Mouse (Mus musculus) right cerebral cortex, adult 18-20 months (tissue): Measurements from ENCODE around the gene 1700113H08Rik.
A peak's percentile ranks its signal among the peaks of the same experiment; 100 is the strongest.

Experiments used
- DNase-seq: peaks from one replicate; pipeline ENCODE4 v3.0.0; 2022; ENCODE audit warnings: mixed read lengths

Gene 1700113H08Rik

GRCm38 (mm10) chr10:87084236-87084635, 26.4 kb downstream of the 1700113H08Rik start:
- DNase-seq = peak; percentile 86

- no peak for DNase-seq
Measured at GRCm38 (mm10) chr10:87087646-87088045, 29.8 kb downstream of the 1700113H08Rik start.

DNA sequence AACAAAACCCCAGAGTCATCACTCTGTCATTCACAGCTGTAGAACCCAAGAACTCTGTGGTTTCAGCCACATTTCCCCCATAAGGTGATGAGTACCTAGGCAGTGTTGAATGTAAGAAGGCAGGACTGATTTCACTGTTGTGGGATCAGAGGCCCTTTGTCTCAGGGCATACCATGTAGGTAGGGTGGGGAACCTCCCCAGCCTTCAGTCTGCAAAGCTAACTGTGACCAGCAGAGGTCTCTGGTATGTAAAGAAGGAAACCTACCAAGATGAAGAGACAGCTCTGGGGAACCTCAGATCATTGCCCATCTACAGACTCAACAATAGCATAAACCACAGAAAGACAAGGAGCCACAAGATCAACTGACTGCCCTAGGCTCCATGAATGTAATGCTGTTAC, 36.4 kb downstream of the 1700113H08Rik start:
- DNase-seq = peak; percentile 28

DNA sequence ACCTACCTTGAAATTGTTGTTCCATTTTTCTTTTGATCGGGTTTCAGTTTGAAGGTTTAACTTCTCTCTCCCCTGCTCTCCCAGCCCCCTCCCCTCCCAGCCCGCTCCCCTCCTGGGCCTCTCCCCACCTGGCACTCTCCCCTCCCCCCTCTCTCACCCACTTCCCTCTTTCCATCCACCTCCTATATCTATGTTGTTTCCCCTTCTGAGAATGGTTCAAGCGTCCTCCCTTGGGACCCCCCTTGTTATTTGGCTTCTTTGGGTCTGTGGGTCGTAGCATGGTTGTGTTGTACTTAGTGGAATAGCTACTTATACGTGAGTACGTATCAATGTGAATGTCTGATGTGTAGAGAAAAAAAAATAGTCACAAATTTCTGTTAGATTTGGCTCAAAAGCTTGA, 40.9 kb downstream of the 1700113H08Rik start:
- DNase-seq = no peak

DNA sequence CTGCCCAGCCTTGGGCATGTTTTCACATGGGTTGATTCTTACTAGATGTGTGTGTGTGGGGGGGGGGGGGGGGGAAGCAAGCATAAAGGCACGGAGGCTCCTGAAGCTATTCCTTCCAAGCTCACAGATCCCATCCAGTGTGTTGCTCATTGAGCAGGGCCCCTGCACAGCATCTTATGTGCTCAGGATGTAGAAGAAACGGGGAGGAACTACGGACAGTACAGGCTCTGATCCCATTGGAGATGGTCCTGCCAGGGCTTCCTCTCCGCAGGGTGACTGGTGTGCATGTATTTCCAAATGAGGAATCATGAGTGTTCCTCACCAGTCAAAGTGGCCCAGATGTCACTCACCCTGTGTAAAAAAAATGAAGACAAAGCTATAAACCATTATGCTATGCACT, 42.8 kb downstream of the 1700113H08Rik start:
- no peak for DNase-seq

DNA sequence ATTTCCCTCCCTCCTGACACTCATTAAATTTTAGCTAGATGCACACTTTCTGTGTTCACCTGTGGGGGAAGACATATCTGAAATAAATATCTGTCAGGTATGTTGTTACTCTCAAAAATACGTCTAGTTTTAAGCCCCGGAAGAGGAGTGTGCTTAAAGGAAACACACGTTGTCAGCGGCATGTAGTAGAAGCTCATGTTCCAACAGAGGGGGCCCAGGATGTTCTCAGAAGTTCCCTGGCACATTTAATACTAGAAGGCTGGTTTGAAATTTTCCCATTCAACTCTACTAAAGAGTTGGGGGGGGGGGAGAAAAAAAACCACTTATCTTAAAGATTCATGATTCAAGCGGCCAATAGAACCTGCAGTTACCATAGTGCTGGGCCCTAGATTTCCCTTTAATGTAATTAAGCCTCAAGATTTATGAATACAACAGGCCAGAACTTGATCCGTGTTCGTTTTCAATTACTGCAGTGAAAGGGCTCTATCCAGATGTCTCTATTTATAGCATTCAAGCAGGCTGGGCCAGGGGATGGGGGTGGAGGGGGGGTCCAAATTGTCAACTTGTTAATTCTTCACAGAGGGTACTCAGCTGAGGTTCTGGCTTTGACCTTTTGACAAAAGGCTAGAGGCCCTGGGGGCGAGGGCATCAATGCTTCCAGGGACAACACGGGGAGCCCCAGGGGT, 43.6 kb downstream of the 1700113H08Rik start:
- DNase-seq = no peak

GRCm38 (mm10) chr10:87101951-87102320, 44.1 kb downstream of the 1700113H08Rik start:
- DNase-seq = no peak

GRCm38 (mm10) chr10:87102455-87102854, 44.6 kb downstream of the 1700113H08Rik start:
- DNase-seq = no peak

GRCm38 (mm10) chr10:87103286-87103685, 45.4 kb downstream of the 1700113H08Rik start:
- no peak for DNase-seq

DNA sequence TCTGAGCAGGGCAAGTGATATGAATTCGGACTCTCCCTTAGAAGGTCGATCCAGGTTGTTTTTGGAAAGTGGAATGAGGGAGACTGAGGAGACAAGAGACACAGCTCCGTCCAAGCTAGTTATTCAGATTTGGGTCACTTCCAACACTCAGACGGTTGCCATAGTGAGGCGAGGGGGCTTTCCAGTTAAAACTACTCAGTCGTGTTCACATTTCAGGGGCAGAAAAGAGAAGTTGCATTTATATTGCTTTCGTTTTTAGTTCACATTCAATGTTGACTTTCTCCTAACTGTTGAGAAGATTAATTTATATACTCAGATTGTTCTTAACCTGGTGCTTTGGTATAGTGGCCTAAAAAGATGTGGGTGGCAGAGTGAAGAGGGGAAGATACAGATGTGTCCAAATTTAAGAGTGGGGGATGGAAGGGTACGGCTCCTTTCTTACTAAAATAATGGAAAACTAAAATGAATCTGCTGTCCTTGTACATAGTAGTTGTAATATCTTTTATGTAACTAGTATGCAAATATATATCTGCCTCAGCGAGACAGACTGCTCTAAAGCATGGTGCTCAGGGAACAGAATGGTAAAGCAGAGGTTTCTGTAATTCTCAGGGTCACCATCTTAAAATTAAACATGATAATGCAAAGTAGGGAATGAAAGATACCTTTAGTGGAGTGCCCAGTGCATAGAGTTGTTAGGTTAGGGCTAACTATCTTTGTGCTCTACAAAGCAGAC, 49.9 kb downstream of the 1700113H08Rik start:
- DNase-seq = no peak

DNA sequence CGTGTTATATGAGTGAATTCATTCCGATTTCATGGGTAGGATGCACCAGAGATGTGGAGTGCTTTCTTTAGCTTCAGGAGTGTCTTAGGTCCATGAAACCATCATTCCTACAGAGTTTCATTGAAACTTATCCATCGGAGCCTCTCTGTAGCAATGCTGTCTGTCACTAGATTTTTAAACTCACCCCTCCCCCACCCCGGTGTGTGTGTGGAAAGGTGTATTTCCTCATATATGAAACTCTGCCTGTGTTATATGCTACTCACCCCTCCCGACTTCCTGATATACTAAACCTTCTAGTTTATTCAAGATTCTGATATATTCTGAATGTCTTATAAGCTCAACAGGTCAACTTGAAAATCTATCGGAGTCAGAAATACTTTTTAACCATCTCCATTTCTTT, 50.5 kb downstream of the 1700113H08Rik start:
- DNase-seq = no peak

GRCm38 (mm10) chr10:87109038-87109771, 51.4 kb downstream of the 1700113H08Rik start:
- peak; percentile 35 for DNase-seq

DNA sequence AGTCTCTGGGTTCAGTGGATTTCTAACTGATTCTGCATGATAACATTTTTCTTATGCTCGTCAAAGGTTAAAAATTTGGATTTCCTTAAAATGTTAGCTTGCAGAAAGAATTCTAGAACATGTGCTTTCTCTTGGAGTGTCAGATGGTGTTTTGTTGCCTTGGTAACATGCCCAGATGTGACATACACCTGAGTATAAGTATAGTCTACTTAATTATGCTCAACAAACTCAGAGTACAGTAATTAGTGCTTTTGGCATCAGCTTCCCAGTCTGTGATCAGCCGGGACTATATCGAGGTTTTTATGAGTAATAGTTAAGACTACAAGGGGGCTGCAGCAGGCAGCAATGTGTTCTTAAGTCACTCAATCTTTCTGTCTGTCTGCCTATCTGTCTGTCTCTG, 53.1 kb downstream of the 1700113H08Rik start:
- DNase-seq = no peak

- no peak for DNase-seq
Measured at GRCm38 (mm10) chr10:87125094-87125493, 67.2 kb downstream of the 1700113H08Rik start.

- DNase-seq = no peak
Measured at GRCm38 (mm10) chr10:87126186-87126824, 68.5 kb downstream of the 1700113H08Rik start.

DNA sequence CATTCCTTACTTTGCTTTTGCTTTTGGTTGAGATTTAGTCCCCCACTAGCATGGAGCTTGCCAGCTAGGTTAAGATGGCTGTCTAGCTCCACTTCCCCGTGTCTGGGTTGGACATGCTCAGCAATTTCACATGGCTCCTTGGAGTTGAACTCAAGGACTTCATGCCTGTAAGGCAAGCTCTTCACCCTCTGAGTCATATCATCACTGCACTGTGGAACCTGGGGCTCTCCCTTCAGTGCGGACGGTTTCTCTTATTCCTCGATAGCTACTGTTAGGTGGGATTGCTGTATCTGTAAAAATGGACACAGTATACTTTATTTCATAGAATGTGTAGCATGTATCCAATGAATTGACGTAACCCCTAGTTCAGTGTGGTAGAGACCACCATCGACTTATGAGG, 93.2 kb downstream of the 1700113H08Rik start:
- DNase-seq = no peak

- no peak for DNase-seq
Measured at GRCm38 (mm10) chr10:87153731-87154505, 96.1 kb downstream of the 1700113H08Rik start.

- peak; percentile 28 for DNase-seq
Measured at GRCm38 (mm10) chr10:87159781-87160180, 101.9 kb downstream of the 1700113H08Rik start.

- DNase-seq = no peak
Measured at GRCm38 (mm10) chr10:87196123-87196756, 138.4 kb downstream of the 1700113H08Rik start.

GRCm38 (mm10) chr10:87198720-87199119, 140.9 kb downstream of the 1700113H08Rik start:
- DNase-seq = no peak

DNA sequence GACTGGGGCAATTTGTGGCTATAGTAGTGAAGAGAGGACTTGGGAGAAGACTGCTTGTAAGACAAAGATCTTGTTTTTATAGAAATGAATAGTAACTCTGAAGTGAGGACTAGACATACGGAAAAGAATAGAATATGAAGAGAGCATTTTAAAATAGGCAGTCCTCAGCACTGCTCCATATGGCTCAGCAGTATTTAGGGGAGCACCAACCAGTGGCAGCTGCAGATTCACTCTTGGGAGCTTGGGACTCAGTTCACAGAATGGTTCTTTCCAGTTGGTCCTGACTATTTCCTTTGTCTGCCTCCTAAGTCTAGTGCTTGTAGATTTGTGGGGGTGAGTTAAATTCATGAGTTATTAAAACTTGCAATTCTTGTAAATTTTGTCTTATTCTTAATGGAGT, 151.6 kb downstream of the 1700113H08Rik start:
- peak; percentile 20 for DNase-seq

DNA sequence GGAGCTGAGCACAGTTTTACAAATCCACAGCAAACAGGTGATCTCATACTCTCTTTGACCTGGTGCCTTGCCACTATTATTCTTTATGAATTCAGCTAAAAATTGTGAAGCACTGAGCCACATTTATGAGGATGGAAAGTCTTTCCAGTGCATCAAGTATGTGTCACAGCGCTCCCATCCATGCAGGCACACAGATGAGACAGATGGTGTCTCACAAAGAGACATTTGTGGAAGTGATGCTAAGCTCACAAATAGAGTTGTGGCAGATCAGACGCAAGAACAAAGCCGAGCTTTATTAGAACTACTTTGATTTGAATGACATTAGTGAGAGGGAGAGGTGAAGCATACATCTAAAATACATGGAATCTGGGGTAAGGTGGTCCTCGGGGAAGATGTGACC, 153.2 kb downstream of the 1700113H08Rik start:
- peak; percentile 7 for DNase-seq
